Mouse (Mus musculus) stomach, postnatal 0 days (tissue): ENCODE data around the gene Smap2.

ENCODE experiments used
- CTCF ChIP-seq: IDR thresholded peaks from 2 replicates; pipeline ENCODE4 v1.5.1; 2016; ENCODE audit warnings: antibody characterized with exemption, low read depth, mild to moderate bottlenecking, moderate library complexity
- EP300 ChIP-seq: optimal IDR thresholded peaks from 2 replicates; pipeline ENCODE3; 2016; ENCODE audit warnings: antibody characterized with exemption

DNA sequence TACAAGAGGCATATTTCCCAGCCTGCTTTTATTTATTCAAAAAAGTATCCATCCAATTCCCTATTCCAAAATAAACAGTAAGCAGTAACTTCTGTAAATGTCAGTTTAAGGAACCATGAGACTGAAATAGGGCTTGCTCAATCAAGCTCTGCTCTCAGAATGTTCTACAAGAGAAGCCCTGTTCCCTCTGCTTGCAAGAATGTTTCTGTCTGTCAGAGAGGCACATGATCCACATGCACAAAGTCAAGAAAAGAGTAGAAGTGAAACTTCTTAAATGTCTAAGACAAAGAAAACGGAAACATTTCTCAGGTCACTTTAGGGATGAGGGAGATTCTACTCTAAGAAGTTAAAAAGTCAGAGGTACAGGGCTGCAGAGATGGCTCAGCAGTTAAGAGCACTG, 24.0 kb downstream of the Smap2 start:
- TF ChIP-seq EP300 = no peak
- TF ChIP-seq CTCF = no peak
